Mouse (Mus musculus) ES-Bruce4 (cell line): ENCODE measurements around the gene Orai2. TPM values are rescaled to one million over a fixed set of nuclear protein-coding genes. Genes with fewer than 3 reads are reported as not detected.

Source experiments
- H3K27ac ChIP-seq: 2 replicates; pipeline ENCODE4 v1.5.1; 2012; ENCODE audit warnings: low read length, inconsistent platforms; ENCODE audit not compliant: insufficient read depth
- H3K27me3 ChIP-seq: 2 replicates; pipeline ENCODE4 v1.6.1; 2012; ENCODE audit warnings: mild to moderate bottlenecking, low read length, inconsistent platforms; ENCODE audit not compliant: control insufficient read depth, poor library complexity, insufficient read depth, severe bottlenecking
- H3K36me3 ChIP-seq: 2 replicates; pipeline ENCODE4 v1.6.1; 2012; ENCODE audit warnings: inconsistent platforms, mild to moderate bottlenecking, low read length, moderate library complexity; ENCODE audit not compliant: control insufficient read depth, poor library complexity, insufficient read depth, severe bottlenecking
- H3K4me1 ChIP-seq: one replicate; pipeline ENCODE4 v1.8.1; 2011; ENCODE audit warnings: low read length; ENCODE audit not compliant: control insufficient read depth, insufficient read depth
- H3K4me3 ChIP-seq: 2 replicates; pipeline ENCODE4 v1.5.1; 2011; ENCODE audit warnings: low read depth, mild to moderate bottlenecking, low read length
- H3K9ac ChIP-seq: 2 replicates; pipeline ENCODE4 v1.6.1; 2012; ENCODE audit warnings: low read depth, mild to moderate bottlenecking, inconsistent platforms; ENCODE audit not compliant: poor library complexity, severe bottlenecking
- H3K9me3 ChIP-seq: replicated peaks from 2 replicates; pipeline ENCODE4 v1.6.1; 2012; ENCODE audit warnings: mild to moderate bottlenecking, low read length, inconsistent platforms; ENCODE audit not compliant: control insufficient read depth, poor library complexity, insufficient read depth, severe bottlenecking
- EP300 ChIP-seq: IDR thresholded peaks from 2 replicates; pipeline ENCODE4 v1.6.1; 2011; ENCODE audit warnings: low read depth, low read length; ENCODE audit not compliant: insufficient read depth
- polyA plus RNA-seq: library from polyadenylated mRNA; stranded (reverse); fragments of >200 nt; gene quantifications from 2 replicates; pipeline ENCODE4 v1.2.4, GENCODE M21; 2011; ENCODE audit warnings: low read depth; ENCODE audit not compliant: missing spikeins, insufficient read depth, insufficient read length

Gene Orai2
- polyA plus RNA-seq, 1 experiment: 1.5 TPM

GRCm38 (mm10) chr5:136098536-136098935, 72.0 kb downstream of the Orai2 start:
- H3K9me3 ChIP-seq: no peaks in the 10 kb centered on the region
- peaks cover 16% of the 10 kb centered on the region for H3K4me1 ChIP-seq
- H3K27ac ChIP-seq: no peak overlapping the region
- no peak for TF ChIP-seq EP300
- H3K36me3 ChIP-seq: no peaks in the 10 kb centered on the region
- H3K27me3 ChIP-seq: no peaks in the 10 kb centered on the region
- no peak overlapping the region for H3K4me3 ChIP-seq
- H3K9ac ChIP-seq: no peak overlapping the region

Other genes starting within 250 kb of the Orai2 start
- gene Ywhag, start 236.1 kb downstream of the Orai2 start, polyA plus RNA-seq: 372 TPM in 2 replicates
- gene Ssc4d, start 196.2 kb downstream of the Orai2 start, polyA plus RNA-seq: 6.3 and 9.5 TPM in 2 replicates
- gene Zp3, start 190.6 kb downstream of the Orai2 start, polyA plus RNA-seq: 2.0 and 2.4 TPM in 2 replicates
- gene Dtx2, start 175.9 kb downstream of the Orai2 start, polyA plus RNA-seq: 23.7 and 25.0 TPM in 2 replicates
- gene Upk3b, start 132.2 kb downstream of the Orai2 start, polyA plus RNA-seq: 0.34 and 0.38 TPM in 2 replicates
- 2.7 and 3.7 TPM in 2 replicates for gene Upk3bl, start 116.2 kb downstream of the Orai2 start, polyA plus RNA-seq
- 5.9 and 6.6 TPM in 2 replicates for gene Rasa4, start 86.8 kb downstream of the Orai2 start, polyA plus RNA-seq
- 90.7 and 92.6 TPM in 2 replicates for gene Polr2j, start 54.1 kb downstream of the Orai2 start, polyA plus RNA-seq
- 49.1 and 54.6 TPM in 2 replicates for gene Lrwd1, start 34.6 kb downstream of the Orai2 start, polyA plus RNA-seq
- gene Alkbh4, start 34.6 kb downstream of the Orai2 start, polyA plus RNA-seq: 8.7 and 10.6 TPM in 2 replicates
- 45.3 and 48.3 TPM in 2 replicates for gene Prkrip1, start 28.2 kb upstream of the Orai2 start, polyA plus RNA-seq
- gene Sh2b2, start 75.8 kb upstream of the Orai2 start, polyA plus RNA-seq: 2.3 and 2.7 TPM in 2 replicates